Mouse (Mus musculus): Measurements from ENCODE around the gene Atp8a2.
"Not testable (repeated sequence)": the region's sequence is repeated elsewhere in the genome, so short reads cannot be mapped to it uniquely, and the experiment has no call there.

Atp8a2 gene

DNA sequence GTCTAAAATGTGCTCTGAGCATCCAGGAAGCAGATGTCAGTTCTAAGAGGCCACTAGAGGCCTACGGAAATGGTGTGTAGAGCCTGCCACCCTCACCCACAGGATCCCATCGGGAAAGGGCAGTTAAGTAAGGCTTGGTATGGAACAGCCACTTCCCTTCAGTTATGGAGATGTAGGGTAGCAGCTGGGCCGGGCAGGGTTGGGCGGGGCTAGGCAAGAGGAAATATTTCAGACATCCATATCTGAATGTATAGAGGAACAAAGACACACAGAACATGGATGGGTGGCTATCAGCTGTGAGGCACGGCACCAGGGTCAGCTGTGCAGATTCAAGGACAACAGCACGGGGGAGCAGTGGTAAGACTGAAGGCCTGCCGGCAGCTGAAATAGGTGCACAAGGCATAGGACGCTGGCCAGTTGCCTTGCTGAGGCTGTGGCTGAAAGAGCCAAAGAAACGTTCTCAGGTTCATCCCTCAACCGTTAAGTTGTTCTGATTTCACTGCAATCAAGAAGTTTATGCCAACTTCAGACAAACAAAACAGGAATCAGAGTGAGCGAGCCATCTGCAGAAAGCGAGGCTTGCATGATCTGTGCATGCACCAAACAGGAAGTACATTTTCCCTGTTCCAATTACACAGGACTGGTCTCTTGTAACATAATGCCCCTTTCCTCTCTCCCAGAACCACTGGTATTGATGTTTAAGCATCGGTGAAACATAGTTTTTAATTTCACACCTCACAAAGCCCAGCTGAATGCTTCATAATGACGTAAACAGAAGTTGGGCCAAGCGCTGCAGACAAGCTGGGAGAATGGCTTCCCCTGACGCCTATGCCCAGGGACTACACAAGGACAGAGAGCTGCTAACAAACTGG, 549.9 kb downstream of the Atp8a2 start:
- DNase-seq (ENCODE audit: low spot score in 2 of 2) = no peak

GRCm38 (mm10) chr14:59644896-59645295, 552.1 kb downstream of the Atp8a2 start:
- no peak for DNase-seq (ENCODE audit: low spot score in 2 of 2)

DNA sequence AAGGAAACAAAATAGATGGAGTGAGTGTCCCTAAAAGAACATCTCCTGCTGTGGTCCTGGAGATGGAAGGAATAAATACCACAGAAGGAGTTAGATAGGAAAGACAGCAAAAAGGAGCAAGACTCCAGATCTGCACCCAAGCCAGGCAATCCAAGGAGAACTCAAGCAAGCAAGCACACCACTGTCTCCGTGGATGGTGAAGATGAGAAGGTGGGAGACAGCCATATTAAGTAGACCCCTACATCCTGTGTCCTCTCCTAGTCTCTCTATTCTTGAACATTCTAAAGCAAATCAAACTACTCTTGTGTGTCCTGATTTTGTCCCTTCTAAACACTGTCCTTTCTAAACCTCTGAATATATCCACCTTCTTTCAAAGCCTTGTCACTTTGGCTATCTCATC, 552.8 kb downstream of the Atp8a2 start:
- DNase-seq (ENCODE audit: low spot score in 2 of 2) = no peak

GRCm38 (mm10) chr14:59643582-59643981, 553.4 kb downstream of the Atp8a2 start:
- no peak for DNase-seq (ENCODE audit: low spot score in 2 of 2)

GRCm38 (mm10) chr14:59641856-59642255, 555.1 kb downstream of the Atp8a2 start:
- no peak for DNase-seq (ENCODE audit: low spot score in 2 of 2)

- peak in 1 of 2 experiments; percentile 6 for DNase-seq (ENCODE audit: low spot score in 2 of 2)
Observed at GRCm38 (mm10) chr14:59638906-59639703, 557.9 kb downstream of the Atp8a2 start.

- no peak for DNase-seq (ENCODE audit: low spot score in 2 of 2)
Observed at GRCm38 (mm10) chr14:59633988-59634387, 563.0 kb downstream of the Atp8a2 start.

GRCm38 (mm10) chr14:59633295-59633898, 563.6 kb downstream of the Atp8a2 start:
- no peak for DNase-seq (ENCODE audit: low spot score in 2 of 2)

DNA sequence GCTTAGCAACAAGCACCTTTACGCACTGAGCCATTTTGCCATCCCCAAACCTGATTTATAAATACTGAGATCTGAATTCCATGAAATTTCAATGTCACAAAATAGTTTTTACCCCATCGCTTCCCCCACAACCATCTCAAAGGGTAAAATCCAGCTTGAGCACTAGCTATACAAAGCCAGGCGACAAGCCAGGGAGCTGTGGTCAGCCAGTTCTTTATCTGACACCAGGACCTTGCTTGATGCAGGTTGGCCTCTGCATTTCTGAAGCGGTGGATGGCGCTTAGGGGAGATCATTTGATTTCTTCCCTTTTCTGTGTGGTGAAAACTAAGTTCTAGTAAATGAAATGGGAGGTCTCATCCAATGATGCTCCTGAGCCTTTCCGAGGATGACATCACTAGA, 564.9 kb downstream of the Atp8a2 start:
- DNase-seq (ENCODE audit: low spot score in 2 of 2) = no peak

DNA sequence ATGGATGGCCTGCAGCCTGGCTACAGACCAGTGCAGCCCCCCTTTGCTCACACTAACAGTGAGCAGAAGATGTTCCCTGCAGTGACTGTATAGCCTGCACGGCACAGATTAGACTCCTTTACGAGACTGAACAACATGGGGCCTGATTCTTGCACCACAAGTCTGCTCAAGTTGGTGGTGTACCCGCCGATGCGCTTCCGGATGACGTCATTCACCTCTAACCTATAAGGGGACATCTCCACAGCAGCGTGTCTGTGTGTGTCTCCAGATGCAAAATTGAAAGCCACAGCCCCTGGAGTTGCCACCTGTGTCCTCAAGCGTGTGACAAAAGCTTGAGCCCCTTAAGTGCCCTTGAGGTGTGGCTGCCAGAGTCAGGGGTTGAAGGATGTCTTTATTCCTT, 566.9 kb downstream of the Atp8a2 start:
- DNase-seq (ENCODE audit: low spot score in 2 of 2) = no peak

GRCm38 (mm10) chr14:59629308-59629707, 567.7 kb downstream of the Atp8a2 start:
- no peak for DNase-seq (ENCODE audit: low spot score in 2 of 2)

GRCm38 (mm10) chr14:59627823-59628222, 569.2 kb downstream of the Atp8a2 start:
- DNase-seq (ENCODE audit: low spot score in 2 of 2) = no peak

GRCm38 (mm10) chr14:59627142-59627680, 569.8 kb downstream of the Atp8a2 start:
- no peak for DNase-seq (ENCODE audit: low spot score in 2 of 2)

DNA sequence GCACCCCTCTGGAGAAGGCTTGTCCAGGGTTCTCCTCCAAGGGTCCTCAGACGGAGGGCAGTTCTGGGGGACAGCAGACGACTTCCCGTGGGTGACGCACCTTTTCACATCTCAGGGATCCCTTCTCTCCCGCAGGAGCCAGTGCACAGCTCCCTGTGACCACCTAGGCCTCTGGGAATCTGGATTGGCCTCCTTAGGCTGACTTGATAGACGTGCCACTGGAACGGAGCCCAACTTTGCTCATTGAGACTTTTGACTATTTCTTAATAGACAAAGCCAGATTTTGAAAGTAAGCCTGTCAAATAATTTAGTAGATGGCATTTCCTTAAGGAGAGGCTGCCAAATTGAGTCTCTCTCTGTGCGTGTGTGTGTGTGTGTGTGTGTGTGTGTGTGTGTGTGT, 570.3 kb downstream of the Atp8a2 start:
- DNase-seq (ENCODE audit: low spot score in 2 of 2) = no peak

- peak in 1 of 2 experiments; percentile 51 for DNase-seq (ENCODE audit: low spot score in 2 of 2)
Observed at GRCm38 (mm10) chr14:59625806-59626364, 571.1 kb downstream of the Atp8a2 start.

- peak; percentile 68 to 69 for DNase-seq (ENCODE audit: low spot score in 2 of 2)
Observed at GRCm38 (mm10) chr14:59625158-59625805, 571.7 kb downstream of the Atp8a2 start, which contains the start of gene Shisa2. Gene Shisa2, plus strand, starts transcription at chr14:59625308.

DNA sequence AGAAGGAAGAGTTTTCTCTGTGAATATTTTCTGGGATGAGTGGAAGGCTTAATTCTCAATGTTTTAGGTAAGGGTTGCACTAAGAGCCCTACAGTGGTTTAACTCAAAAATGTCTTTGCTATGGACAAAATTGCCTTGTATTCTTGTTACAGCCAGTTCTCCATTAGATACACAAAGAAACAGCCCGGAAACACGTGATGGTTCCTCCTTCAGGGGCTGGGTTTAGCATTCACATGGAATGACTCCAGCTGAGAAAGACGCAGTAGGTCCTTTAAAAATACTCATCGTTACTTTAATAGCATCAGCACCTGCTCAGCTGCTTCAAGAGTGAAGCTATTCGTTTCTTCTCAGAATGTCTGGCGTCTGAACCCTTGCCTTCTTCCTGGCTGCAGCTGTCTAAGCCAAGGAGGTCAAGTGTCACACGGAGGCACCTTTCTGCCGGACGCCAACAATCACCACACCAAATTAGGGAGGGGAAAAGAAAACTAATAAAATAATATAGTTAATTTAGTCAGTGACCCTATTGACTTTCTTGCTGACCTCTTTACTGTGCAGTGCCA, 572.6 kb downstream of the Atp8a2 start:
- DNase-seq (ENCODE audit: low spot score in 2 of 2) = no peak

GRCm38 (mm10) chr14:59616802-59617201, 580.2 kb downstream of the Atp8a2 start:
- no peak for DNase-seq (ENCODE audit: low spot score in 2 of 2)

DNA sequence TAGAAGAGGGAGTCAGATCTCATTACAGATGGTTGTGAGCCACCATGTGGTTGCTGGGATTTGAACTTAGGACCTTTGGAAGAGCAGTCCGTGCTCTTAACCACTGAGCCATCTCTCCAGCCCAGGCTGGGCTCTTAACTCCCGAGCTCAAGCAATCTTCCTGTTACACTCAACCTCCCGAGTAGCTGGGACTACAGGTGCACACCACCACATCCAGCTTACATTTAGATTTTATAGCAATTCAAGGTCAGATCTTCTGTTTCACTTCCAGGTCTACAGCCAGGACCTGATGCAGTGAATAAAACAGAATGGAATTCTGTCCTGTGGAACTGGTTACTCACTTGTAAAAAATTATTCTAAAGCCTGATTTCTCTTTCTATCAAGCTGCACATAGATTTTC, 582.8 kb downstream of the Atp8a2 start:
- not testable (repeated sequence) for DNase-seq (ENCODE audit: low spot score in 2 of 2)

DNA sequence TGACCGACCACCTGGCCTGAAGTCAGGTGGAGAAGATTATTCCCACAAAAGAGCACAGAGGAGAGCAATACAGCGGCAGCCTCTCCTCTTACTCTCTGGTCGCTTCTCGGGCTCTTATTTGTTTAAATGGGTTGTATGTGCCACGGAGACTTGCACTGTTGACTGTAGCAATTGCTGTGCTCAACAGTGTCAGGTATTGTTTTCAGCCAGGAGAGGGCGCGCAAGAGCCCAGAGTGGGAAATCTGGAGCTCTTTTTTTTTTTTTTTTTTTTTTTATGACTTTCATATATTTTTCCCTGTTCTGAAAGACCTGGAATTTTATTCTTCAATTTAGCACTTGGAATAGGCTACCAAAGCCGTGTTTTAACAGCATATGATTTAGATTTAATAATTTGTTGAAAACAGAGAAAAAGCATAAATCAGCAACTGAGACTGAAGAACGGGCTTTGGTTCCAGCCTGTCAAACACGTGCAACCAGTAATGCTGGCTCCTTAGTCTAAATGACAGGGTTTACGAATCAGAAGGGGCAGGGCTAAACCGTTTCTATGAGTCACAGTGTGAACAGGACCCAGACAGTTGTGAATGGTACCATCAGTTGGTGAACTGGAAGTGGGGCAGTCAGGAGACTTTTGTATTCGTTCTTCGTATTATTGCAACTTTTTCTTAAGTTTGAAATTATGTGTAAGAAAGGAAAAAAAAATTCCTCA, 583.9 kb downstream of the Atp8a2 start:
- DNase-seq (ENCODE audit: low spot score in 2 of 2) = peak; percentile 33 to 43
